Mouse (Mus musculus): ENCODE data around the gene Natd1. TPM values are rescaled to one million over a fixed set of nuclear protein-coding genes. Genes with fewer than 3 reads are reported as not detected.

Gene Natd1
- polyA plus RNA-seq, 1 experiment from 2014 or later, result 11.9 TPM

DNA sequence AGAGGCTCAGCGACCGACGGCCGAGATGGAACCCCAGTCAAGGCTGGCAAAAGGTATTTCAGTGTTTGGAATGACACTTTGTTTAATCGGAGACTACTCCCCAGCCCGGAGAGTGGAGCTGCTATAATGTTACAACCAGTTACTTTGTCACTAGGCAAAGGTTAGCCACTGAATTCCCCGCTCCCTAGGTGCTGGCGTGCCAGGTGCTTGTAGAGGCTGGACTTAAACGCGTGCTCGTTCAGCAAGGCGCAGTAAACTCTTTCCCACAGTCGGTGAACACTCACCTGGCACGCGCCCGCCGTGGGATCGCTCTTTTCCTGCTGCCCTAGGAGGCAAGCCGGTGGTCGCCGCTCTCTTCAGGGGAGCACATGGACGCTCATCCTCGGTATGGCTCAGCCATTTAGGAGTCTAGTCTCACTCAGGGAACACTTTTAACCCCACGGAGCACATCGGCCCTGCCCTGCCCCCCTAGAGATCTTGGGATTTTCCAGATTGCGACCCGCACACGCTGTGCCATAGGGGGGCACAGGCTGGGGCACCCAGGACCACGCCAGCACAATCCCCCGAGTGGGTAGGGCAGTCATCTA lies 16.8 kb upstream of the Natd1 start:
- peak; percentile 13 for ATAC-seq
- H3K4me1 ChIP-seq (replicated peaks), result peaks cover 51% of the 10 kb centered on the region

DNA sequence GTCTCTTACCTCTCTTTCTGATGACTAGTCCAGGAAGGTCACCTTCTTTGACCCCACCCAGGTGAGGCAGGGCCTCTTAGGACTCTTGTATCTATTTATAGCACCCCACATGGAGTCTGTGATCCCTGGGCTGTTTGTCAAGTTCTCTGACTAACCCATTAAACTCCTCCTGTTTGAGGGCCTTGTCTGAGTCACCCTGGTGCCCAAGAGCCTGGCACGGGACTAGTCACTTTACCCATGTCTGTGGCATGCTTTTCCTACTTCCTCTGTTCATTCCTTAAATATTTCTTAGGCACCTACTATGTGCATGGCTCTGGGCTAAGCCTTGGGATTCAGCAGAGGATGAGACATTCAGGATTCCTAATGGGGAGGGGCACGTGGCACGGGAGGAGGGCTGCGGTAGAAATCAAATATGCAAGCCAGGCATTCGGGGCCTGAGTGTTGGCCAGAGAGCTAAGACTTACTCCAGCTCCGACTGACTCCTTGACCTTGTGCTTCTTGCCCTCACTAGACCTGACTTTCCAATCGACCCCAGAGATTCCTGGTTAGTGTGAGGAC lies 16.3 kb upstream of the Natd1 start:
- no peaks in the 10 kb centered on the region for H3K36me3 ChIP-seq
- peak overlapping the region; percentile 95 for H3K4me3 ChIP-seq (replicated peaks)
- no peaks in the 10 kb centered on the region for H3K9me3 ChIP-seq
- H3K4me1 ChIP-seq (replicated peaks), result peaks cover 50% of the 10 kb centered on the region
- no peaks in the 10 kb centered on the region for H3K27me3 ChIP-seq (replicated peaks)
- H3K9ac ChIP-seq, result peak overlapping the region; percentile 57
- H3K4me2 ChIP-seq (replicated peaks), result peak overlapping the region; percentile 77
- no peak for ATAC-seq
- 22% methylated on average over 7 of the region's 7 CpGs for WGBS
- H3K27ac ChIP-seq, result no peak overlapping the region

More for the DNA sequence above, 16.8 kb upstream of the Natd1 start:
- no peaks in the 10 kb centered on the region for H3K27me3 ChIP-seq (replicated peaks)
- no peak overlapping the region for H3K27ac ChIP-seq
- peak overlapping the region; percentile 57 for H3K9ac ChIP-seq
- H3K4me3 ChIP-seq (replicated peaks), result peak overlapping the region; percentile 95
- H3K9me3 ChIP-seq, result no peaks in the 10 kb centered on the region
- H3K36me3 ChIP-seq, result no peaks in the 10 kb centered on the region
- H3K4me2 ChIP-seq (replicated peaks), result peak overlapping the region; percentile 77
- 2% methylated on average over 30 of the region's 30 CpGs for WGBS

DNA sequence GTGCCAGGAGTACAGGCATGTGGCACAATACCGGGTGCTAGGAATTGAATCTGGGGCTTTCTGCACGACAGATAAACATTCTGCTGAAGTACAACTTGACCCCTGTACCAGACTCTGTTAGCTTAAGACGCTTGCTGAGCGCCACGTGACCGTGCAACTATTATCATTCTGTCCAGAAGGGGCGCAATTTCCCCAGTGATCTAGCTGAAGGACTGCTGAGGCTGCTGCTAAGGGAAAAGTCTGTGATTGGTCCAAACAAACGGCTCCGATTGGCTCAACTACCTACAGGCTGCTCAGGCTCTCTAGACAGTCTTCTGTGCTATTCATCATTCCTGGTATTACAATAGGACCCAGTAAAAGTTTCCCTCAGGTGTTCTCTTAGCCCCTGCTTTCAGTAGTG lies 12.7 kb upstream of the Natd1 start:
- peak overlapping the region; percentile 48 for H3K4me2 ChIP-seq (replicated peaks)
- under 1% methylated on average over 9 of the region's 9 CpGs for WGBS
- no peak overlapping the region; the same call in 1 of the 2 replicates for H3K9ac ChIP-seq
- no peaks in the 10 kb centered on the region for H3K27me3 ChIP-seq (replicated peaks)
- peaks cover 22% of the 10 kb centered on the region for H3K4me1 ChIP-seq (replicated peaks)
- no peaks in the 10 kb centered on the region for H3K9me3 ChIP-seq
- no peaks in the 10 kb centered on the region for H3K36me3 ChIP-seq
- H3K27ac ChIP-seq, result no peak overlapping the region
- H3K4me3 ChIP-seq (replicated peaks), result no peak overlapping the region
- peak; percentile 62 for ATAC-seq

DNA sequence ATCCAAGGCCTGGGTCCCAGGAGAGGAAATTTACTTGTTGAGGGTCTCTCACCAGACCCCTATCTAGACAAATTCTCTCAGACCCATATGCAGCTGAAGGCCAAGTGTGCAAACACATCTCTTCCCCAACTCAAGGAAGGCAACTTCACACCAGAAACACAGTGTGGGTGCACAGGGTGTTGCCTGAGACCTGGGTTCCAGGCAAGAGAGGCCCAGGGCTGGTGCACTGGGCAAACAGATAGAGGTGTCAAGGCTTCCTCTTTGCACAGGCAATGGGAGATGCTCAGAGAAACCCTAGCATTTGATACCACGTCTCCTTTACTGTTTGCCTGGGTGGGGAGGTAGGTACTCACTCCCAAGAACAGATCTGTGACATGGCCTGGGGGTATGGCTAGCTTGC lies 10.4 kb upstream of the Natd1 start:
- Histone ChIP-seq H3K9me3 (no peaks in the 10 kb centered on the region), H3K9ac (no peak overlapping the region), H3K27me3 (replicated peaks) (no peaks in the 10 kb centered on the region), H3K4me3 (replicated peaks) (no peak overlapping the region), H3K27ac (no peak overlapping the region), H3K36me3 (no peaks in the 10 kb centered on the region), H3K4me1 (replicated peaks) (peaks cover 9% of the 10 kb centered on the region), H3K4me2 (replicated peaks) (no peak overlapping the region)
- 91% methylated on average over 1 of the region's 1 CpGs for WGBS
- ATAC-seq, result no peak

DNA sequence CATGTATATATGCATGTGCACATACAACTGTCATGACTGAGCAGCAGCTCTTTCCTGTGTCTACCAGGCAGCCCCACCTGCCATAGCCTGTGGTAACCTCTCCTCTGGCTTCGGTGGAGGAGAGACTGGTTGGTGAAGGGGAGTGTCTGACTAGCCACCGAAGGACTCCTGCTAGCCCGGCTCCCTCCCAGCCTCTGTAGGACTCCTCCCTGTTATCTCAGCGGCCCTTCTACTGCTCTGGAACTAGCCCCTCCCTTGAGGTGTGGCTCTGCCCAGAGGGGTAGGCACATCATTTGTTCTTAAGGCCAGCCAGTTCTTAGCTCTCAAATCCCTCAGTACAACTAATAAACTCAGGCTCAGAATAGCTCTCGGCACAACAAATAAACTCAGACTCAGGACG lies 9.9 kb upstream of the Natd1 start:
- Histone ChIP-seq H3K4me2 (replicated peaks) (no peak overlapping the region), H3K4me1 (replicated peaks) (peaks cover 9% of the 10 kb centered on the region), H3K36me3 (no peaks in the 10 kb centered on the region), H3K4me3 (replicated peaks) (no peak overlapping the region), H3K9me3 (no peaks in the 10 kb centered on the region), H3K27ac (no peak overlapping the region), H3K9ac (no peak overlapping the region), H3K27me3 (replicated peaks) (no peaks in the 10 kb centered on the region)
- WGBS, result 33% methylated on average over 6 of the region's 6 CpGs
- ATAC-seq, result peak; percentile 62; the same call in 1 of the 2 replicates

DNA sequence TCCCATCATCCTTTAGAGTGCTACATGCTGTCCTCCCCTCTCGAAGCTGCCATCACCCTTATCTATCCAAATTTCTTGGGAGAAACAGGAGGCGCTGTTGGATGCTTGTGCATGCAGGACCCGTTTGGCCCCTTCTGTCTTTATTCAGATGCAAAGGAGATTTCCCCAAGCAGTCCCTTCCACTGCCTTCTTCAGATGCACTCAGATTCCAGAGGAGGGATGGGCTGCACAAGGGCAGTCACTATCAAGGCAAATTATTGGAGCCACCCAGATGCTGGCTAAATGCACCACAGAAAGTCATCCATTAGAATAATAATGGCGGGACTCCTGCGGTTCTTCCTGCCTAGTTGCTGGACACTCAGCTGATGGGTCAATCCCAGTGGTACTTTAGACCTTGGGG lies 8.4 kb upstream of the Natd1 start:
- Histone ChIP-seq H3K4me2 (replicated peaks) (no peak overlapping the region), H3K27ac (no peak overlapping the region), H3K4me3 (replicated peaks) (no peak overlapping the region), H3K9me3 (no peaks in the 10 kb centered on the region), H3K27me3 (replicated peaks) (no peaks in the 10 kb centered on the region), H3K4me1 (replicated peaks) (peaks cover 9% of the 10 kb centered on the region), H3K36me3 (no peaks in the 10 kb centered on the region), H3K9ac (no peak overlapping the region)
- 79% methylated on average over 5 of the region's 5 CpGs for whole genome bisulfite sequencing
- ATAC-seq, result no peak

GRCm38 (mm10) chr11:60922195-60922594 lies 7.6 kb upstream of the Natd1 start:
- Histone ChIP-seq H3K27ac (no peak overlapping the region), H3K4me2 (replicated peaks) (no peak overlapping the region), H3K4me3 (replicated peaks) (no peak overlapping the region), H3K9me3 (no peaks in the 10 kb centered on the region), H3K9ac (no peak overlapping the region), H3K4me1 (replicated peaks) (peaks cover 5% of the 10 kb centered on the region), H3K27me3 (replicated peaks) (no peaks in the 10 kb centered on the region), H3K36me3 (no peaks in the 10 kb centered on the region)
- 76% methylated on average over 1 of the region's 1 CpGs for WGBS
- ATAC-seq, result no peak

DNA sequence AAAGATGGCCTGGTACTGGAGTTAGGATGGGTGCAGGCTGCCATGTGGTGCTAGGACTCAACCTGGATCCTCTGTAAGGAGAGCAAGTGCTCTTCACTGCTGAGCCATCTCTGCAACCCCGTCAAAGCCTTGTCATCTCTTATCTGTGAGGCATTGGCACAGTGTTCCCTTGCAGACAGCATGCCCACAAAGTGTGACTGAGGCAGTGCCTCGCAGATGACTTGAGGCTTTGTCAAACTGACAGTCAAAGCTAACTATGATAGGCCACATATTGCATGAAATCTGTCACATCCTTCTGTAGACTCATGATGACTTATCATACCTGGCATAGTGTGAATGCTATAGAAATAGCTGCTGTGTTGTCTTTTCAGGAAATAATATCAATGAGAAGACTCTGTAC lies 5.5 kb upstream of the Natd1 start:
- no peaks in the 10 kb centered on the region for H3K9me3 ChIP-seq
- no peaks in the 10 kb centered on the region for H3K27me3 ChIP-seq (replicated peaks)
- 79% methylated on average over 2 of the region's 2 CpGs for whole genome bisulfite sequencing
- H3K27ac ChIP-seq, result no peak overlapping the region
- no peaks in the 10 kb centered on the region for H3K36me3 ChIP-seq
- no peak overlapping the region for H3K4me3 ChIP-seq (replicated peaks)
- no peak overlapping the region for H3K4me2 ChIP-seq (replicated peaks)
- 0 out of 2 replicates have a peak, but pooled peaks cover 3% of the 10 kb centered on the region for H3K4me1 ChIP-seq (replicated peaks)
- H3K9ac ChIP-seq, result no peak overlapping the region
- no peak for ATAC-seq

DNA sequence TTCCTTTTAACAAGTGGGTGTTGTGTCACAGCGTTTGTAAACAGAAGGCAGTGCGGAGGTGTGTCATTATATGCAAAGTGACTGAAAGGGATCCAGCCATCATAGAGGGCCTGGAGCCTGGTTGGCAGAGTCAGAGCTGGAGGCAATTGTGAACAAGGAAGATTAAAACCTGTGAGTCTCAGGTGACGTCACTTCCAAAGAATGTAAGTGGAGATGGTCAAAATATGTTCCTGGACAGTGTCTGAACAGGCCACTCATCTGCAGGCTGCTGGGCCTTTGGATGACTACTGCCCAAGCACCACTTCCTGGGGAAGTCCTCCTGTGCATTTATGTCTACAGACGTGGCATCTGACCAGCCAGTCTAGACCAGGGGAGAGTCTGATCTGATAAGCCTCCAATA lies 651 bp upstream of the Natd1 start:
- no peaks in the 10 kb centered on the region for H3K9me3 ChIP-seq
- no peak overlapping the region for H3K27ac ChIP-seq
- peaks cover 14% of the 10 kb centered on the region for H3K4me1 ChIP-seq (replicated peaks)
- 62% methylated on average over 4 of the region's 4 CpGs for WGBS
- H3K9ac ChIP-seq, result no peak overlapping the region
- no peaks in the 10 kb centered on the region for H3K27me3 ChIP-seq (replicated peaks)
- no peak for ATAC-seq
- no peaks in the 10 kb centered on the region for H3K36me3 ChIP-seq
- H3K4me3 ChIP-seq (replicated peaks), result no peak overlapping the region
- no peak overlapping the region for H3K4me2 ChIP-seq (replicated peaks)

GRCm38 (mm10) chr11:60913301-60914196 lies 1.0 kb downstream of the Natd1 start:
- peak overlapping the region; percentile 84 for H3K4me2 ChIP-seq (replicated peaks)
- under 1% methylated on average over 85 of the region's 86 CpGs for WGBS

DNA sequence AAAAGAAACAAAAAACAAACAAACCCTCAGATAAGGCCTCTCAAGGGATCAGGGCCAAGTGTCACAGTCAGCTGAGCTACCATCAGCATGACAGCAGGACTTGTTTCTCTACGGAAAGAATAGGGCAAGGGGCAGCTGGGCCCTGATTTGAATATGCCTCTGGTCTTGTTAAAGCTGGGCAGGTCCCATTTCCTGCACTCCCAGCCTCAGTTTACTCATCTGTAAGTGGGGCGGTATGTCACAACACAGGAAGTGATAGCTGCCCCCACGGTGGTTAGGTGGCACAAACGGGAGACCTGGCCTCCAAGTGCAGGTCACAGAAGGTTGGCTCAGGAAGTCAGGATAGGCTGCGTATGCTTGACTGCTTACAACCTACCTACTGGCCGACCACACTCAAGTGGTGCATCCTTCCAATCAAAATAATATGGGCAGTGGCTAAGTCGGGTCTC lies 2.0 kb downstream of the Natd1 start:
- peak overlapping the region; percentile 84 for H3K4me2 ChIP-seq (replicated peaks)
- 34% methylated on average over 7 of the region's 7 CpGs for WGBS
- H3K9ac ChIP-seq, result peak overlapping the region; percentile 81
- no peaks in the 10 kb centered on the region for H3K27me3 ChIP-seq (replicated peaks)
- H3K36me3 ChIP-seq, result no peaks in the 10 kb centered on the region
- 0 out of 2 replicates have a peak, but pooled peaks have one; percentile 1 for ATAC-seq
- H3K27ac ChIP-seq, result no peak overlapping the region
- peak overlapping the region; percentile 94 for H3K4me3 ChIP-seq (replicated peaks)
- H3K9me3 ChIP-seq, result no peaks in the 10 kb centered on the region
- H3K4me1 ChIP-seq (replicated peaks), result peaks cover 14% of the 10 kb centered on the region

More at GRCm38 (mm10) chr11:60913301-60914196, 1.0 kb downstream of the Natd1 start:
- peaks cover 14% of the 10 kb centered on the region for H3K4me1 ChIP-seq (replicated peaks)
- H3K9ac ChIP-seq, result peak overlapping the region; percentile 81
- H3K4me3 ChIP-seq (replicated peaks), result peak overlapping the region; percentile 94
- H3K9me3 ChIP-seq, result no peaks in the 10 kb centered on the region
- peak overlapping the region; percentile 56; the same call in 1 of the 2 replicates for H3K27ac ChIP-seq
- peak; percentile 91 for ATAC-seq
- H3K36me3 ChIP-seq, result no peaks in the 10 kb centered on the region
- H3K27me3 ChIP-seq (replicated peaks), result no peaks in the 10 kb centered on the region

DNA sequence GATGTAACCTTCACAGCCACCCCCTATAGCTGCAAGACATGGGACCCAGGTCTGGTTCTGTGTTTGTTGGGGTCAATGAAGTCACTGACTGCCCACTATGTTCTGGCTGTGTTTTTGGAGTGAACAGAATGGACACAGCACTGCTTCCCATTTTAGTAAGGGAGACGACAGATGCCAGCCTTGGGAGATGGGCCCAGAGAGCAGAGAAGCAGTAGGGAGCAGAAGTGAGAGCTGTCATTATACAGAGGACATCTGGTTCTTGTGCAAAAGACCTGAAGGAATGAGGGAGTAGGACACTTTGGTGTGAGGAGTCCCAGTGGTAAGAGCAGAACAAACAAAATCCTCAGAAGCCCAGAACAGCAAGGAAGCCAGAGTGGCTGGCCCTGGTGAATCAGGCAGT lies 4.9 kb downstream of the Natd1 start:
- Histone ChIP-seq H3K4me3 (replicated peaks) (no peak overlapping the region), H3K4me2 (replicated peaks) (no peak overlapping the region), H3K36me3 (peaks cover 10% of the 10 kb centered on the region; the same call in 1 of the 2 replicates), H3K4me1 (replicated peaks) (peaks cover 11% of the 10 kb centered on the region), H3K27ac (no peak overlapping the region), H3K9me3 (no peaks in the 10 kb centered on the region), H3K9ac (no peak overlapping the region), H3K27me3 (replicated peaks) (no peaks in the 10 kb centered on the region)
- WGBS, result 79% methylated on average over 1 of the region's 1 CpGs
- no peak for ATAC-seq

Data from intestine, embryonic 15.5 days (tissue).